Mouse (Mus musculus): ENCODE data around the gene Nradd. TPM values are rescaled to one million over a fixed set of nuclear protein-coding genes. Genes with fewer than 3 reads are reported as not detected.

The Nradd gene
- polyA plus RNA-seq, 1 experiment: 1.7 TPM

GRCm38 (mm10) chr9:110638611-110639021, 14.4 kb upstream of the Nradd start:
- Histone ChIP-seq H3K4me3 (ENCODE audit: insufficient read depth, low read depth, low read length) (no peak overlapping the region), H3K27ac (replicated peaks; ENCODE audit: low read depth, low read length) (no peak overlapping the region), H3K4me1 (ENCODE audit: control insufficient read depth, insufficient read depth, insufficient read length, low read length) (no peaks in the 10 kb centered on the region)

GRCm38 (mm10) chr9:110635225-110635624, 11.0 kb upstream of the Nradd start:
- no peak overlapping the region for H3K4me3 ChIP-seq (ENCODE audit: insufficient read depth, low read depth, low read length)
- no peak overlapping the region for H3K27ac ChIP-seq (replicated peaks; ENCODE audit: low read depth, low read length)
- H3K4me1 ChIP-seq (ENCODE audit: control insufficient read depth, insufficient read depth, insufficient read length, low read length): no peaks in the 10 kb centered on the region

GRCm38 (mm10) chr9:110633882-110634281, 9.6 kb upstream of the Nradd start:
- no peak overlapping the region for H3K27ac ChIP-seq (replicated peaks; ENCODE audit: low read depth, low read length)

GRCm38 (mm10) chr9:110632671-110633070, 8.4 kb upstream of the Nradd start:
- Histone ChIP-seq H3K4me1 (ENCODE audit: control insufficient read depth, insufficient read depth, insufficient read length, low read length) (no peaks in the 10 kb centered on the region), H3K4me3 (ENCODE audit: insufficient read depth, low read depth, low read length) (no peak overlapping the region), H3K27ac (replicated peaks; ENCODE audit: low read depth, low read length) (no peak overlapping the region)

More at GRCm38 (mm10) chr9:110633882-110634281, 9.6 kb upstream of the Nradd start:
- Histone ChIP-seq H3K4me1 (ENCODE audit: control insufficient read depth, insufficient read depth, insufficient read length, low read length) (no peaks in the 10 kb centered on the region), H3K4me3 (ENCODE audit: insufficient read depth, low read depth, low read length) (no peak overlapping the region)

- H3K4me3 ChIP-seq (ENCODE audit: insufficient read depth, low read depth, low read length): no peak overlapping the region
- no peak overlapping the region for H3K27ac ChIP-seq (replicated peaks; ENCODE audit: low read depth, low read length)
- no peaks in the 10 kb centered on the region for H3K4me1 ChIP-seq (ENCODE audit: control insufficient read depth, insufficient read depth, insufficient read length, low read length)
Observed at GRCm38 (mm10) chr9:110631651-110632275, 7.5 kb upstream of the Nradd start.

- Histone ChIP-seq H3K4me3 (ENCODE audit: insufficient read depth, low read depth, low read length) (no peak overlapping the region), H3K4me1 (ENCODE audit: control insufficient read depth, insufficient read depth, insufficient read length, low read length) (no peaks in the 10 kb centered on the region), H3K27ac (replicated peaks; ENCODE audit: low read depth, low read length) (no peak overlapping the region)
Observed at GRCm38 (mm10) chr9:110631191-110631590, 6.9 kb upstream of the Nradd start.

GRCm38 (mm10) chr9:110630171-110630570, 5.9 kb upstream of the Nradd start:
- H3K4me1 ChIP-seq (ENCODE audit: control insufficient read depth, insufficient read depth, insufficient read length, low read length): peaks cover 2% of the 10 kb centered on the region; the same call in 1 of the 2 replicates
- H3K4me3 ChIP-seq (ENCODE audit: insufficient read depth, low read depth, low read length): no peak overlapping the region
- no peak overlapping the region for H3K27ac ChIP-seq (replicated peaks; ENCODE audit: low read depth, low read length)

GRCm38 (mm10) chr9:110625350-110625908, 1.2 kb upstream of the Nradd start:
- Histone ChIP-seq H3K27ac (replicated peaks; ENCODE audit: low read depth, low read length) (no peak overlapping the region), H3K4me1 (ENCODE audit: control insufficient read depth, insufficient read depth, insufficient read length, low read length) (peaks cover 4% of the 10 kb centered on the region; the same call in 1 of the 2 replicates), H3K4me3 (ENCODE audit: insufficient read depth, low read depth, low read length) (peak overlapping the region; percentile 66)

- Histone ChIP-seq H3K27ac (replicated peaks; ENCODE audit: low read depth, low read length) (no peak overlapping the region), H3K4me1 (ENCODE audit: control insufficient read depth, insufficient read depth, insufficient read length, low read length) (peaks cover 4% of the 10 kb centered on the region; the same call in 1 of the 2 replicates), H3K4me3 (ENCODE audit: insufficient read depth, low read depth, low read length) (peak overlapping the region; percentile 66)
Observed at GRCm38 (mm10) chr9:110623416-110624195, 646 bp downstream of the Nradd start.

GRCm38 (mm10) chr9:110622621-110623219, 1.5 kb downstream of the Nradd start:
- Histone ChIP-seq H3K27ac (replicated peaks; ENCODE audit: low read depth, low read length) (peak overlapping the region; percentile 13; the same call in 1 of the 2 replicates), H3K4me3 (ENCODE audit: insufficient read depth, low read depth, low read length) (no peak overlapping the region), H3K4me1 (ENCODE audit: control insufficient read depth, insufficient read depth, insufficient read length, low read length) (peaks cover 4% of the 10 kb centered on the region; the same call in 1 of the 2 replicates)

- H3K4me1 ChIP-seq (ENCODE audit: control insufficient read depth, insufficient read depth, insufficient read length, low read length): peaks cover 7% of the 10 kb centered on the region; the same call in 1 of the 2 replicates
- no peak overlapping the region for H3K4me3 ChIP-seq (ENCODE audit: insufficient read depth, low read depth, low read length)
- H3K27ac ChIP-seq (replicated peaks; ENCODE audit: low read depth, low read length): no peak overlapping the region
Observed at GRCm38 (mm10) chr9:110620685-110621084, 3.6 kb downstream of the Nradd start.

GRCm38 (mm10) chr9:110620180-110620579, 4.1 kb downstream of the Nradd start:
- H3K4me3 ChIP-seq (ENCODE audit: insufficient read depth, low read depth, low read length): no peak overlapping the region
- H3K4me1 ChIP-seq (ENCODE audit: control insufficient read depth, insufficient read depth, insufficient read length, low read length): peaks cover 5% of the 10 kb centered on the region; the same call in 1 of the 2 replicates
- no peak overlapping the region for H3K27ac ChIP-seq (replicated peaks; ENCODE audit: low read depth, low read length)

- Histone ChIP-seq H3K4me1 (ENCODE audit: control insufficient read depth, insufficient read depth, insufficient read length, low read length) (0 out of 2 replicates have a peak, but pooled peaks cover 3% of the 10 kb centered on the region), H3K27ac (replicated peaks; ENCODE audit: low read depth, low read length) (peak overlapping the region; percentile 11; the same call in 1 of the 2 replicates), H3K4me3 (ENCODE audit: insufficient read depth, low read depth, low read length) (no peak overlapping the region)
Observed at GRCm38 (mm10) chr9:110617081-110617480, 7.2 kb downstream of the Nradd start.

GRCm38 (mm10) chr9:110611471-110611870, 12.8 kb downstream of the Nradd start:
- no peaks in the 10 kb centered on the region for H3K4me1 ChIP-seq (ENCODE audit: control insufficient read depth, insufficient read depth, insufficient read length, low read length)
- no peak overlapping the region for H3K4me3 ChIP-seq (ENCODE audit: insufficient read depth, low read depth, low read length)
- no peak overlapping the region for H3K27ac ChIP-seq (replicated peaks; ENCODE audit: low read depth, low read length)

- H3K4me1 ChIP-seq (ENCODE audit: control insufficient read depth, insufficient read depth, insufficient read length, low read length): no peaks in the 10 kb centered on the region
- H3K4me3 ChIP-seq (ENCODE audit: insufficient read depth, low read depth, low read length): no peak overlapping the region
Observed at GRCm38 (mm10) chr9:110583521-110583920, 40.7 kb downstream of the Nradd start.

More at GRCm38 (mm10) chr9:110583521-110583920, 40.7 kb downstream of the Nradd start:
- H3K27ac ChIP-seq (replicated peaks; ENCODE audit: low read depth, low read length): no peak overlapping the region
